Mouse (Mus musculus) G1E (cell line): ENCODE measurements around the gene Iqgap3. TPM values are rescaled to one million over a fixed set of nuclear protein-coding genes. Genes with fewer than 3 reads are reported as not detected.

Experiments
- ATAC-seq: 2 replicates; pipeline ENCODE4 v1.8.0; 2016; ENCODE audit warnings: mild to moderate bottlenecking; ENCODE audit not compliant: insufficient number of reproducible peaks, poor library complexity, low FRiP score, severe bottlenecking; ENCODE audit errors: extremely low read depth
- DNase-seq: peaks from one replicate; pipeline ENCODE4 v3.0.0; 2012; ENCODE audit warnings: low spot score
- H3K27me3 ChIP-seq: 2 replicates; pipeline ENCODE4 v1.6.1; 2012; ENCODE audit warnings: mild to moderate bottlenecking, low read length, inconsistent platforms; ENCODE audit not compliant: insufficient read depth
- H3K36me3 ChIP-seq: replicated peaks from 2 replicates; pipeline ENCODE3; 2012; ENCODE audit warnings: mild to moderate bottlenecking, inconsistent platforms
- H3K4me1 ChIP-seq: 2 replicates; pipeline ENCODE4 v1.6.1; 2012; ENCODE audit warnings: low read depth, low read length, inconsistent platforms, mixed read lengths; ENCODE audit not compliant: insufficient read depth
- H3K4me3 ChIP-seq: 2 replicates; pipeline ENCODE4 v1.5.1; 2012; ENCODE audit warnings: low read depth, mild to moderate bottlenecking, inconsistent platforms, low read length, moderate library complexity, mixed read lengths
- H3K9me3 ChIP-seq: replicated peaks from 2 replicates; pipeline ENCODE4 v1.6.1; 2012; ENCODE audit warnings: inconsistent platforms
- CTCF ChIP-seq: IDR thresholded peaks from 2 replicates; pipeline ENCODE4 v1.5.1; 2012; ENCODE audit warnings: low read depth, low read length, inconsistent platforms, mixed read lengths
- GATA1 ChIP-seq: IDR thresholded peaks from 2 replicates; pipeline ENCODE4 v1.6.1; 2012; ENCODE audit warnings: borderline replicate concordance, low read length, inconsistent platforms, mixed read lengths
- GATA2 ChIP-seq: IDR thresholded peaks from 2 replicates; pipeline ENCODE4 v1.6.1; 2012; ENCODE audit warnings: low read depth, low read length, inconsistent platforms, borderline replicate concordance
- POLR2AphosphoS5 ChIP-seq: IDR thresholded peaks from 2 replicates; pipeline ENCODE4 v1.6.1; 2012; ENCODE audit warnings: low read depth, low read length, inconsistent platforms; ENCODE audit not compliant: insufficient replicate concordance
- TAL1 ChIP-seq: conservative IDR thresholded peaks from 2 replicates; pipeline ENCODE4 v1.6.1; 2012; ENCODE audit warnings: low read depth, low read length, inconsistent platforms, mixed read lengths
- polyA plus RNA-seq: library from polyadenylated mRNA; stranded (reverse); fragments of >175 nt; gene quantifications from 2 replicates; pipeline ENCODE4 v1.2.3, GENCODE M21; 2012
- total RNA-seq, 2 experiments: library from RNA; stranded (forward) in 1 of 2; stranded (reverse) in 1 of 2; fragments of 200-1000 nt in 1 of 2; fragments of >200 nt in 1 of 2; fragmentation: Nextera tagmentation in 1 of 2; gene quantifications; 2 replicates each; pipeline ENCODE4 v1.2.3; 2014 to 2017

Iqgap3 gene
- total and polyA plus RNA-seq, 3 experiments: 13.8 to 29.3 (median 22.8) TPM

DNA sequence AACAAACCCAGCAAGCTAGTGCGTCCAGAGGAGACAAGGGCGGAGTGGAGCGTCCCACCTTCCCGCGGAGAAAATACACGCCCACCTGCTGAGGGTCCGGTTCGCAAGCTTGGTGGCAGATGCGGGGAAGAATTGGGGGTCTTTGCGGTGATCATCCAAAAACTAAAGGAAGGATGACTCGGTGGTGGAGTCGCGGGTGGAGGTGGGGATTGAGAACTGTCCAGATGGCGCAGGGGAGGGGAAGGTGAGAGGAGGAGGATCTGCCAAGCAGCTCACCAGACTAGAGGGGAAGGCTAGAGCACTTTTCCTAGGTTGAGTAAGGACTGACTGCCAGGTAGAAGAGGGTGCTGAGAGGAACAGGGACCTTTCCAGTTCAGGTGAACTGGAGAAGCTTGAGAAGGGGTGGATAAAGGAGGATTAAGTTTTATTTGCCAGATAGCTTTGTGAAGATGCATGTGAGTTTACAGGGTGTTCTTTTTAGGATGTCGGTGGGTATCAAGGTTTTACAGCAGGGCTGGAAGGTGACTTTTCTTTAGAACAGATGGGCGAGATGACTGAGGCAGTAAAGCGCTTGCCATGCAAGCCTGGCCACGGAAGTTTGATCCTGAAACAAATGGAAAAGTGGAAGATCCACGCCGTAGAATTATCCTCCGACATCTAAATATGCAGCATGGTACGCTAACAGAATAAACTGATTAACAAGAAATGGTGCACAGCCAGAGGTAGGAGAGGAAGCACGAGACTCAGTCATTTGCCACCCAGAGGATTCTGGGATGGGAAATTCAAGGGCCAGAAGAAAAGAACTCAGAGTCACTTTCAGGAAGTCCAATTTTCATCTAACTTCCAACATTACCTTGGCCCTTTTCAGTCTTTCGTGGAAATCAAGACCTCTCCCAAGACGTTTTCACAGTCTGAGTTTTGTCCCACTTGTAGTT is 57.7 kb downstream of the Iqgap3 start:
- peaks cover 10% of the 10 kb centered on the region for H3K36me3 ChIP-seq
- H3K4me1 ChIP-seq: peaks cover 59% of the 10 kb centered on the region
- TF ChIP-seq TAL1 (no peak), CTCF (no peak), GATA2 (no peak)
- peak overlapping the region; percentile 76 for H3K4me3 ChIP-seq
- H3K27me3 ChIP-seq: no peaks in the 10 kb centered on the region
- H3K9me3 ChIP-seq: no peaks in the 10 kb centered on the region
- no peak for ATAC-seq
- DNase-seq: no peak

DNA sequence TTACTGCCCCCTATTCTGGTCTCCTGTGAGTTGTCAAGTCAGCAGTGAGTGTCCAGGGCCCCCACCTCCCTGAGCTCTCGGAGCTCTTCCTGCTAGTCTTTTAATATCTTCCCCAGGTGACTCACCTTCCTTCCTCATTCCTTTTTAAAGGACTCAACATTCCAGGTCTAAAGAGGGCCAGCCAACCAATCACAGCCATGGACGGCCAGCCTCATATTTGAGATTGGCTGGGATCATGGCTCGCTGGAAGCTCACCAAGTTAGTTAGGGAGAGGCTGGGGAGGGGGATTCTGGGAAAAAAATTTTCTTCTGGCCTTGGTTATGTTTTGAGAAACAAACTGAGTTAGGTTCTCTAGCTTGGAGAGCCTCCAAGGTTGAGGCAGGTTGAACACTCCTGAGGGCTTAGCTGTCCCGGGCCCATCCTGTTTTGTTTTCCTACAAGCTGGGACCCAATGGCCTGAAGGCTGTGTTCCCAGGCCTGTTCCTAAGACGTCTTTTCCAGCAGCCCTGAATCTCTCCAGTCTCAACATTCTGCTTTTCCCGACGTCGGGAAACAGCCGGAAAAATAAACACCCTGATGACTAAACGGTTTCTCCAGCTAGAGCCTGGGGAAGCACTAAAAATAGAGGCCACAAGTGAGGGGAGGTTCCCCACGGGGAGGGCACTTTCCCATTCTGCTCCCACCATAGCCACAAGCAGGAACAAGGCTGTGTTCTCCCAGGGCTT is 58.6 kb downstream of the Iqgap3 start:
- TF ChIP-seq TAL1 (no peak), POLR2AphosphoS5 (no peak), GATA2 (no peak), GATA1 (no peak), CTCF (no peak)
- Histone ChIP-seq H3K4me3 (no peak overlapping the region; the same call in 1 of the 2 replicates), H3K36me3 (peaks cover 19% of the 10 kb centered on the region), H3K27me3 (no peaks in the 10 kb centered on the region), H3K4me1 (peaks cover 67% of the 10 kb centered on the region), H3K9me3 (no peaks in the 10 kb centered on the region)
- DNase-seq: no peak
- no peak for ATAC-seq

DNA sequence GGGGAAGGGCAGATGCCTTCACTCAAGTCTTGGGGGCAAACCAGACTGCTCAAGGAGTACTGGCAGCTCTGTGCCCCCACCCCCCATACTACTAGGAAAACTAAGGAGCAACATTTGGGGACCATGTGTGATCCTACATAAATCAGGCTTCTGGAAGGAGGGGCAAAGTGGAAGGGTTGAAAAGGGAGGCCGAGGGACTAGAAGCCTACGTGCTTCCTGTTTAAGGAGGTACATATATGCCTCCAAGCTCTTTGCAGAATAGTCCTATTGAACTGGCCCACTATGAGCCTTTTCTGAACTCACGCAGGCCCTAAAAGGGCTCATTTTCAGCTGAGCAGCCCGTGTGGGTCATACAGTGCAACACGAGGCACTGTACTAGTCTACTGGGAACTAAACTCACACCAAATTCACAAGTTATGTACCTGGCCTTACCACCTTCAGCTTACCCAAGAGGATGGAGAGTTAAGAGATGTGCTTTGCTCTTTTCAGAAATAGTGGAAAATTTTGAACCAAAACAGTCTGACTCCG is 59.2 kb downstream of the Iqgap3 start:
- H3K9me3 ChIP-seq: no peaks in the 10 kb centered on the region
- peaks cover 74% of the 10 kb centered on the region for H3K4me1 ChIP-seq
- H3K4me3 ChIP-seq: peak overlapping the region; percentile 86; the same call in 1 of the 2 replicates
- ATAC-seq: no peak
- H3K36me3 ChIP-seq: peaks cover 25% of the 10 kb centered on the region
- no peak for TF ChIP-seq CTCF
- no peak for TF ChIP-seq POLR2AphosphoS5
- no peak for TF ChIP-seq GATA2
- TF ChIP-seq GATA1: no peak
- no peak for TF ChIP-seq TAL1
- H3K27me3 ChIP-seq: no peaks in the 10 kb centered on the region
- no peak for DNase-seq

DNA sequence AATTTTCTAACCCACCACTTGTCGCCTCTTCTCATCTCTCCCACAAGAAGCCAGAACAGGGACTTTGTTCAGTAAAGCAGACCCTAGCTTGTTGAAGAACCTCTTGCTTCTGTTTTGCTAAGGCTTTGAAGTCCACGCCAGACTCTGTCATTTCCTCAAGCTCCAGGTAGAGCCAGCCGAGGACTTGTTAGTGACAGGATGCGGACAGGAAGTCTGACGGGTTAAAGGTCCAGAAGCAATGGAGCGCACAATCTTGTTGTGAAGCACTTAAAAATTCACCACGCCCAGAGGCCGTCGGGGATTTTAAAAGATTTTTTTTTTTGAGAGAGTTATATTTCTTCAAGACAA is 59.6 kb downstream of the Iqgap3 start:
- no peak for TF ChIP-seq POLR2AphosphoS5
- TF ChIP-seq CTCF: no peak
- no peak for TF ChIP-seq GATA1
- TF ChIP-seq GATA2: no peak
- TF ChIP-seq TAL1: no peak
- Histone ChIP-seq H3K4me1 (peaks cover 78% of the 10 kb centered on the region), H3K27me3 (no peaks in the 10 kb centered on the region), H3K9me3 (no peaks in the 10 kb centered on the region), H3K4me3 (peak overlapping the region; percentile 86; the same call in 1 of the 2 replicates), H3K36me3 (peaks cover 28% of the 10 kb centered on the region)
- DNase-seq (no peak), ATAC-seq (no peak)

DNA sequence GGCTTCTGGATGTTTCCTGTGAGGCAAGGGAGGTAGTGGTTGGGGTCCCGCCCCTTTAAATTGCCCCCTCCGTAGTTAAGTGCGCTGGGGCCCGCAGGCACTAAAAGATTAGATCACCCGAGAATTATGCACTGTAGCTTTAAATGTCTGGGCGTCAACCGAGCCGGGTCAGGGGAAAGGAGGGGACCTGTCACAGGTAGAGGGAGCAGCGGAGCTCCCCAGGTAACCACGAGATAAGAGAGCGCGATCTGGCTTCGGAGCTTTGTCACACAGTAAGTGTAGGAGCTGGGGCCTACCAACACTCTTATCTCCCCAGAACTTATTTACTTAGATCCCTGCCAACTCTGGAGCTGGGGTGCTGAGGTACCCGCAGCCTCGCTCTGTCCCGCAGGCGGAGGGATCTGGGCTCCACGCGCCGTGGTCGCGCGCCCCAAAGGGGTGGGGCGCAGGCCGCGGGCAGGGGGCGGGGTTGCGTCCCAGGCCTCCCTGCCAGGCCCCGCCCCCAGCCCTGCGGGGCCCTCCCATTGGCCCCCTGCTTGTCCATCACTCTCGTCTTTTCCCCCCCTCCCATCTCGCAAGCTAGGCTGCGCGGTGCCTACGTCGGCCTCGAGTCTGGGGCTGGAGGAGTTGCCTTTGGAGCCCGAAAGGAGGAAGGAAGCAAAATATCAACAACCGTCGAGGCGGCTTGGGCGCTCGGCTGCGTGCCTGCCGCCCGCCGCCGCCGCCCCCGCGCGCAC is 60.2 kb downstream of the Iqgap3 start, which contains the start of gene Mef2d:
TSS of gene Mef2d (plus strand) at position 586 of the 737 bp plus-strand sequence.
- Histone ChIP-seq H3K4me1 (peaks cover 84% of the 10 kb centered on the region), H3K4me3 (peak within 1 kb of the TSS; percentile 86), H3K27me3 (no peaks in the 10 kb centered on the region), H3K9me3 (no peaks in the 10 kb centered on the region), H3K36me3 (peaks cover 33% of the 10 kb centered on the region)
- ATAC-seq: peak; percentile 69
- peak; percentile 91 for DNase-seq
- TF ChIP-seq GATA2 (no peak), GATA1 (no peak), TAL1 (no peak; the same call in 1 of the 2 replicates), POLR2AphosphoS5 (no peak), CTCF (no peak)
